Mouse (Mus musculus): ENCODE results near the gene Gm13279.
"Not testable (repeated sequence)": the region's sequence is repeated elsewhere in the genome, so short reads cannot be mapped to it uniquely, and the experiment has no call there.

The Gm13279 gene

DNA sequence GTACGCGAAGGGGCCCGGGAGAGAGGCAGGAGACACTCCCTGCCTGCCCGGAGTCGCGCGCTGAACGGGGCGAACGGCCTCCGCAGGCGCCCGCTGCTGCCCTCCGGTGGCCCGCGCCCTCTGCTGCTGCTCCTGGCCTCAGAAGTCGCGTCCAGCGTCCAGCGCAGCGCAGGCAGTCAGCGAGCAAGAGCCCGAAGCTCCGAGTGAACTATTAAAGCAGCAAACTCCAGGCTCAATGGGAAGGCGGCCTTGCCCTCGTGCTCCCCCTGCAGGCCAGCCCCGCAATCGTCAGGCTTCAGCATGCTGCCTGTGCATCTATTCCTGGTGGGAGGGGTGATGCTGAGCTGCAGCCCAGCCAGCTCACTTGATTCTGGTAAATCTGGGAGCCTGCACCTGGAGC is at the start of gene Gm13279:
Gene Gm13279, plus strand, starts transcription at position 301 of the 400 bp plus-strand sequence.
- not testable (repeated sequence) for DNase-seq

DNA sequence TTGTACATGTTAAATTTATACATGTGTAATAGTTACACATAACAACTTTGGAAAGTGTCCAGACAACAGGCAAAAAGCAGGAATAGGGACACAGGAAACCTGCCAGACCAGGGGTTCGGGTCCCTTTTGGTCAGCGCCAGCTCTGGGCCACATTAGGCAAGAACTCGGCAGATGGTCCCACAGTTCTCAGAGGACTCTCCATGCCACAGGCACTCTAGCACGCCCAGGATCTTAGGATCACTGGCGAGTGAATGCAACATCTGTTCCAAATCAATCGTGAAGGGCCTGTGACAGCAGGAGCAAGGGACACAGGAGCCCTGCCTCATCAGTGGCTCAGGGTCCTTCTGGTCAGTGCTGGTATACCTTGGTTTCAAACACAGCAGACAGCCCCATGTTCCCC is 47.3 kb upstream of the Gm13279 start:
- peak; percentile 70 for DNase-seq

DNA sequence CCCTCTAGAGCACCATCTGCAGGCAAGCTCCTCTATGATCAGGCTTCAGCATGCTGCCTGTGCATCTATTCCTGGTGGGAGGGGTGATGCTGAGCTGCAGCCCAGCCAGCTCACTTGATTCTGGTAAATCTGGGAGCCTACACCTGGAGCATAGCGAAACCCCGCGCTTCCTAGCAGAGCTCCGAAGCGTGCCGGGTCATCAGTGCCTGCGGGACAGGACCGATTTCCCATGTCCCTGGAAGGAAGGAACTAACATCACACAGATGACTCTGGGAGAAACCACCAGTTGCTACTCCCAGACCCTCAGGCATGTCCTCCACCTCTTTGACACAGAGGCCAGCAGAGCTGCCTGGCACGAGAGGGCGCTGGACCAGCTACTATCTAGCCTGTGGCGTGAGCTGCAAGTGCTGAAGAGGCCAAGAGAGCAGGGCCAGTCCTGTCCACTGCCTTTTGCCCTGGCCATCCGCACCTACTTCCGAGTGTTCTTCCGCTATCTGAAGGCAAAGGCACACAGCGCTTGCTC is 42.3 kb upstream of the Gm13279 start, which contains the start of gene Gm13271:
Gene Gm13271, plus strand, starts transcription at position 51 of the 523 bp plus-strand sequence.
- peak; percentile 99 for DNase-seq

DNA sequence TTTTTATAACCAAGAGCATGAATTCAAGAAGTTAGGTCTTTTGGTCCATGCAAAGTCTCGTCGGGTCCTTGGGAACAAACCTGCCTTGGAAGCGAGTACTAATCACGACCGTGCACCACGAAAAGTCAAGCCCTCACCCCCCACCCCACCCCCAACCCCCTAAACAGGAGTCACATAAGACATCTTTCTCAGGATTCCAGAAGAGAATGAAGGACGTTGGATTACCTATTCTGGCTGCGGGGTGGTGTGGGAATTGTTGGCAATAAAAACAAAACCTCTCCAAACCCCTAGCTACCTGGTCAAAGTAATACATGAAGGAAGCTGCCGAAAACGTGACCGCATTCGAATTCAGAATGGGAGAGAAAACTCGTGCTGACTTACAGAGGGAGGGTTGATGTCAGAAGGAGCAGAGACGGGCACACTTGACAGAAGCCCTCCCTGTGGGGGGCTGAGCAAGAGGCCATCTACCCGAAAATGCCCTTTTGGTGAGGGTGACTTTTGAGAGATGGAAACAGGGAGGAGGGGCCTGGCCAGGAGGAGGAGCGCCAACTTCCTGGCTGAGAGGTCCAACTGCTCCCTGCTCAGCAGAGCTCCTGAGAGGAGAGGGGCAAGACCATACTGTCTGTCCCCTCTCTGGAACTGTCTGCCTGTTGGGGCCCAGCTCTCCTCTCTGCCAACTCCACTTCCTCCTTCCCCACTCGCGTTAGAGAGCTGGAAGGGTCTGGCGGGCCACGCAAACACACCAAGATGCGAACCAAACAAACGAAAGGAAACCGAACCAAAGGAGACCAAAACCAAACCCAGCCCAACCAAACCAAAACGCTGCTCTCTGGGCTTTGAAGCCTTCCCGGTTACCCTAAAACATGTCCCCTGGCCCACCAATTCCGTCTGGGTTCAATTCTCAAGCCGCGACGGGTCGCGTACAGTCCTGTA is 40.4 kb upstream of the Gm13279 start:
- DNase-seq: peak; percentile 89

DNA sequence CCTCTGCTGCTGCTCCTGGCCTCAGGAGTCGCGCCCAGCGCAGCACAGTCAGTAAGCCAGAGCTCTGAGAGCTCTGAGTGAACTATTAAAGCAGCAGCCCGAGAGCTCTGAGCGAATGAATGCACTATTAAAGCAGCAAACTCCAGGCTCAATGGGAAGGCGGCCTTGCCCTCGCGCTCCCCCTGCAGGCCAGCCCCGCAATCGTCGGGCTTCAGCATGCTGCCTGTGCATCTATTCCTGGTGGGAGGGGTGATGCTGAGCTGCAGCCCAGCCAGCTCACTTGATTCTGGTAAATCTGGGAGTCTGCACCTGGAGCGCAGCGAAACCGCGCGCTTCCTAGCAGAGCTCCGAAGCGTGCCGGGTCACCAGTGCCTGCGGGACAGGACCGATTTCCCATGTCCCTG is 39.6 kb upstream of the Gm13279 start:
- DNase-seq: peak; percentile 99

DNA sequence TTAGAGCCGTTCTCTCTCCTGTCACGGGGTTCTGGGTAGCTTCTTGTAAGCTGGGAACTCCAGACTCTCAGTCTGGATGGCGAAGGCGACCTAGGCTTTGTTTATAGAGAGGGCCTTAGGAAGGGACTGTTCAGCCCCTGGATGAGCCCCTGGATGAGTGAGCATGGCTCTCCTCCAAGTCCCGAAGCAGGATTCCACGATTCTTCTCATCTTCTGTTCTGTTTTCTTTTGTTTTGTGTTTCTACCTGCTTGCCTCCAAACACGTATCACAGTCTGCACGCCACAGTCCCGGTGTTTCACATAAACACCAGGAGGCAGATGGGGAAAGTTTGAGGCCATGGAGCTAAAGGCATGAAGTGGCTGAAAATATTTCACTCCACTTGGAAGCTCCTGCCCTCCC is 38.4 kb upstream of the Gm13279 start:
- peak; percentile 93 for DNase-seq

DNA sequence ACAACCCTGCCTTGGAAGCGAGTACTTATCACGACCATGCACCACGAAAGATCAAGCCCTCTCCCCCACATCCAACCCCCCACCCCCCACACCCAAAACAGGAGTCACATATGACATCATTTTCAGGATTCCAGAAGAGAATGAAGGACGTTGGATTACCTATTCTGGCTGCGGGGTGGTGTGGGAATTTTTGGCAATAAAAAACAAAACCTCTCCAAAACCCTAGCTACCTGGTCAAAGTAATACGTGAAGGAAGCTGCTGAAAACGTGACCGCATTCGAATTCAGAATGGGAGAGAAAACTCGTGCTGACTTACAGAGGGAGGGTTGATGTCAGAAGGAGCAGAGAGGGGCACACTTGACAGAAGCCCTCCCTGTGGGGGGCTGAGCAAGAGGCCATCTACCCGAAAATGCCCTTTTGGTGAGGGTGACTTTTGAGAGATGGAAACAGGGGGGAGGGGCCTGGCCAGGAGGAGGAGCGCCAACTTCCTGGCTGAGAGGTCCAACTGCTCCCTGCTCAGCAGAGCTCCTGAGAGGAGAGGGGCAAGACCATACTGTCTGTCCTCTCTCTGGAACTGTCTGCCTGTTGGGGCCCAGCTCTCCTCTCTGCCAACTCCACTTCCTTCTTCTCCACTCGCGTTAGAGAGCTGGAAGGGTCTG is 37.5 kb upstream of the Gm13279 start, which contains the start of gene Gm13283:
Gene Gm13283, plus strand, starts transcription at position 510 of the 659 bp plus-strand sequence.
- peak; percentile 97 for DNase-seq

DNA sequence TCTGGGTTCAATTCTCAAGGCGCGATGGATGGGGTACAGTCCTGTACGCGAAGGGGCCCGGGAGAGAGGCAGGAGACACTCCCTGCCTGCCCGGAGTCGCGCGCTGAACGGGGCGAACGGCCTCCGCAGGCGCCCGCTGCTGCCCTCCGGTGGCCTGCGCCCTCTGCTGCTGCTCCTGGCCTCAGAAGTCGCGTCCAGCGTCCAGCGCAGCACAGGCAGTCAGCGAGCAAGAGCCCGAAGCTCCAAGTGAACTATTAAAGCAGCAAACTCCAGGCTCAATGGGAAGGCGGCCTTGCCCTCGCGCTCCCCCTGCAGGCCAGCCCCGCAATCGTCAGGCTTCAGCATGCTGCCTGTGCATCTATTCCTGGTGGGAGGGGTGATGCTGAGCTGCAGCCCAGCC is 36.8 kb upstream of the Gm13279 start:
- peak; percentile 99 for DNase-seq

DNA sequence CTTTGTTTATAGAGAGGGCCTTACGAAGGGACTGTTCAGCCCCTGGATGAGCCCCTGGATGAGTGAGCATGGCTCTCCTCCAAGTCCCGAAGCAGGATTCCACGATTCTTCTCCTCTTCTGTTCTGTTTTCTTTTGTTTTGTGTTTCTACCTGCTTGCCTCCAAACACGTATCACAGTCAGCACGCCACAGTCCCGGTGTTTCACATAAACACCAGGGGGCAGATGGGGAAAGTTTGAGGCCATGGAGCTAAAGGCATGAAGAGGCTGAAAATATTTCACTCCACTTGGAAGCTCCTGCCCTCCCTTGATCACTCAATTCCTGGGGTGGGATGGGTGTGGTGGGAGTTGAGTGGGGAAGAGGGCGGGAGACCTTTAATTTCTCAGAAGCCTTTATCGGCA is 35.4 kb upstream of the Gm13279 start:
- DNase-seq: peak; percentile 98

DNA sequence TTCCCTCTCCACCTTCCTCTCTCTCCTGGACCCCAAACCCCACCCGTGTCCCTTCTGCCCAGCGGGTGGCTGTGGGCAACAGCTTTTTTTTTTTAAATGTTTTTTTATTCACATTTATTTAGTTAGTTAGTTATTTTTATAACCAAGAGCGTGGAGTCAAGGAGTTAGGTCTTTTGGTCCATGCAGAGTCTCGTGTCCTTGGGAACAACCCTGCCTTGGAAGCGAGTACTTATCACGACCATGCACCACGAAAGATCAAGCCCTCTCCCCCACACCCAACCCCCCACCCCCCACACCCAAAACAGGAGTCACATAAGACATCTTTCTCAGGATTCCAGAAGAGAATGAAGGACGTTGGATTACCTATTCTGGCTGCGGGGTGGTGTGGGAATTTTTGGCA is 34.9 kb upstream of the Gm13279 start:
- DNase-seq: peak; percentile 96

DNA sequence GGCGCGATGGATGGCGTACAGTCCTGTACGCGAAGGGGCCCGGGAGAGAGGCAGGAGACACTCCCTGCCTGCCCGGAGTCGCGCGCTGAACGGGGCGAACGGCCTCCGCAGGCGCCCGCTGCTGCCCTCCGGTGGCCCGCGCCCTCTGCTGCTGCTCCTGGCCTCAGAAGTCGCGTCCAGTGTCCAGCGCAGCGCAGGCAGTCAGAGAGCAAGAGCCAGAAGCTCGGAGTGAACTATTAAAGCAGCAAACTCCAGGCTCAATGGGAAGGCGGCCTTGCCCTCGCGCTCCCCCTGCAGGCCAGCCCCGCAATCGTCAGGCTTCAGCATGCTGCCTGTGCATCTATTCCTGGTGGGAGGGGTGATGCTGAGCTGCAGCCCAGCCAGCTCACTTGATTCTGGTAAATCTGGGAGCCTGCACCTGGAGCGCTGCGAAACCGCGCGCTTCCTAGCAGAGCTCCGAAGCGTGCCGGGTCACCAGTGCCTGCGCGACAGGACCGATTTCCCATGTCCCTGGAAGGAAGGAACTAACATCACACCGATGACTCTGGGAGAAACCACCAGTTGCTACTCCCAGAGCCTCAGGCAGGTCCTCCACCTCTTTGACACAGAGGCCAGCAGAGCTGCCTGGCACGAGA is 33.7 kb upstream of the Gm13279 start:
- peak; percentile 98 for DNase-seq

DNA sequence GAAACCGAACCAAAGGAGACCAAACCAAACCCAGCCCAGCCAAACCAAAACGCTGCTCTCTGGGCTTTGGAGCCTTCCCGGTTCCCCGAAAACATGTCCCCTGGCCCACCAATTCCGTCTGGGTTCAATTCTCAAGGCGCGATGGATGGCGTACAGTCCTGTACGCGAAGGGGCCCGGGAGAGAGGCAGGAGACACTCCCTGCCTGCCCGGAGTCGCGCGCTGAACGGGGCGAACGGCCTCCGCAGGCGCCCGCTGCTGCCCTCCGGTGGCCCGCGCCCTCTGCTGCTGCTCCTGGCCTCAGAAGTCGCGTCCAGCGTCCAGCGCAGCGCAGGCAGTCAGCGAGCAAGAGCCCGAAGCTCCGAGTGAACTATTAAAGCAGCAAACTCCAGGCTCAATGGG is 23.7 kb upstream of the Gm13279 start, which contains the start of gene Gm13290:
Gene Gm13290, plus strand, starts transcription at position 301 of the 400 bp plus-strand sequence.
- not testable (repeated sequence) for DNase-seq

DNA sequence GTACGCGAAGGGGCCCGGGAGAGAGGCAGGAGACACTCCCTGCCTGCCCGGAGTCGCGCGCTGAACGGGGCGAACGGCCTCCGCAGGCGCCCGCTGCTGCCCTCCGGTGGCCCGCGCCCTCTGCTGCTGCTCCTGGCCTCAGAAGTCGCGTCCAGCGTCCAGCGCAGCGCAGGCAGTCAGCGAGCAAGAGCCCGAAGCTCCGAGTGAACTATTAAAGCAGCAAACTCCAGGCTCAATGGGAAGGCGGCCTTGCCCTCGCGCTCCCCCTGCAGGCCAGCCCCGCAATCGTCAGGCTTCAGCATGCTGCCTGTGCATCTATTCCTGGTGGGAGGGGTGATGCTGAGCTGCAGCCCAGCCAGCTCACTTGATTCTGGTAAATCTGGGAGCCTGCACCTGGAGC is 20.6 kb upstream of the Gm13279 start, which contains the start of gene Gm13289:
Gene Gm13289, plus strand, starts transcription at position 301 of the 400 bp plus-strand sequence.
- DNase-seq: not testable (repeated sequence)

DNA sequence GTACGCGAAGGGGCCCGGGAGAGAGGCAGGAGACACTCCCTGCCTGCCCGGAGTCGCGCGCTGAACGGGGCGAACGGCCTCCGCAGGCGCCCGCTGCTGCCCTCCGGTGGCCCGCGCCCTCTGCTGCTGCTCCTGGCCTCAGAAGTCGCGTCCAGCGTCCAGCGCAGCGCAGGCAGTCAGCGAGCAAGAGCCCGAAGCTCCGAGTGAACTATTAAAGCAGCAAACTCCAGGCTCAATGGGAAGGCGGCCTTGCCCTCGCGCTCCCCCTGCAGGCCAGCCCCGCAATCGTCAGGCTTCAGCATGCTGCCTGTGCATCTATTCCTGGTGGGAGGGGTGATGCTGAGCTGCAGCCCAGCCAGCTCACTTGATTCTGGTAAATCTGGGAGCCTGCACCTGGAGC is 17.6 kb upstream of the Gm13279 start, which contains the start of gene Gm13272:
Gene Gm13272, plus strand, starts transcription at position 301 of the 400 bp plus-strand sequence.
- not testable (repeated sequence) for DNase-seq

DNA sequence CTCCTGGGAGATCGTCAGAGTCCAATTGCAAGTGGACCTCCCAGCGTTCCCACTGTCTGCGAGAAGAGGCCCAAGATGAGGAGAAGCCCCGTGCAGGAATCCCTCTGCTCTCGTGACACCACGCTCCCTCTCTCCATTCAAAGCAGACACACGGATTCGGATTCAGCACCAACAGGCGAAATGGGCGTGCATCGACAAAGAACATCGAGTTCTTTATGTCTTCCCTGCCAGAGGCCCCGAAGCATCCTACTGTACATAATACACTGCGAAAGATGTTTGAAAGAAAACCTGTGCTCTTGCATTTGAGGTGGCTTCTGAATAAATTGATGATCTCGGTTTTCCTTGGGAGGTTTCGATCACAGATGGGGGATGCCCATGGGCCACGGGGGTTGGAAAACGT is 16.9 kb upstream of the Gm13279 start:
- DNase-seq: peak; percentile 92

DNA sequence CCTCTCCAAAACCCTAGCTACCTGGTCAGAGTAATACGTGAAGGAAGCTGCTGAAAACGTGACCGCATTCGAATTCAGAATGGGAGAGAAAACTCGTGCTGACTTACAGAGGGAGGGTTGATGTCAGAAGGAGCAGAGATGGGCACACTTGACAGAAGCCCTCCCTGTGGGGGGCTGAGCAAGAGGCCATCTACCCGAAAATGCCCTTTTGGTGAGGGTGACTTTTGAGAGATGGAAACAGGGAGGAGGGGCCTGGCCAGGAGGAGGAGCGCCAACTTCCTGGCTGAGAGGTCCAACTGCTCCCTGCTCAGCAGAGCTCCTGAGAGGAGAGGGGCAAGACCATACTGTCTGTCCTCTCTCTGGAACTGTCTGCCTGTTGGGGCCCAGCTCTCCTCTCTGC is 15.4 kb upstream of the Gm13279 start, which contains the start of gene Ifnz:
Gene Ifnz, plus strand, starts transcription at position 301 of the 400 bp plus-strand sequence.
- not testable (repeated sequence) for DNase-seq

DNA sequence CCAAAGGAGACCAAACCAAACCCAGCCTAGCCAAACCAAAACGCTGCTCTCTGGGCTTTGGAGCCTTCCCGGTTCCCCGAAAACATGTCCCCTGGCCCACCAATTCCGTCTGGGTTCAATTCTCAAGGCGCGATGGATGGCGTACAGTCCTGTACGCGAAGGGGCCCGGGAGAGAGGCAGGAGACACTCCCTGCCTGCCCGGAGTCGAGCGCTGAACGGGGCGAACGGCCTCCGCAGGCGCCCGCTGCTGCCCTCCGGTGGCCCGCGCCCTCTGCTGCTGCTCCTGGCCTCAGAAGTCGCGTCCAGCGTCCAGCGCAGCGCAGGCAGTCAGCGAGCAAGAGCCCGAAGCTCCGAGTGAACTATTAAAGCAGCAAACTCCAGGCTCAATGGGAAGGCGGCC is 14.9 kb upstream of the Gm13279 start:
- peak; percentile 94 for DNase-seq

DNA sequence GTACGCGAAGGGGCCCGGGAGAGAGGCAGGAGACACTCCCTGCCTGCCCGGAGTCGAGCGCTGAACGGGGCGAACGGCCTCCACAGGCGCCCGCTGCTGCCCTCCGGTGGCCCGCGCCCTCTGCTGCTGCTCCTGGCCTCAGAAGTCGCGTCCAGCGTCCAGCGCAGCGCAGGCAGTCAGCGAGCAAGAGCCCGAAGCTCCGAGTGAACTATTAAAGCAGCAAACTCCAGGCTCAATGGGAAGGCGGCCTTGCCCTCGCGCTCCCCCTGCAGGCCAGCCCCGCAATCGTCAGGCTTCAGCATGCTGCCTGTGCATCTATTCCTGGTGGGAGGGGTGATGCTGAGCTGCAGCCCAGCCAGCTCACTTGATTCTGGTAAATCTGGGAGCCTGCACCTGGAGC is 11.8 kb upstream of the Gm13279 start, which contains the start of gene Gm13276:
Gene Gm13276, plus strand, starts transcription at position 301 of the 400 bp plus-strand sequence.
- not testable (repeated sequence) for DNase-seq

DNA sequence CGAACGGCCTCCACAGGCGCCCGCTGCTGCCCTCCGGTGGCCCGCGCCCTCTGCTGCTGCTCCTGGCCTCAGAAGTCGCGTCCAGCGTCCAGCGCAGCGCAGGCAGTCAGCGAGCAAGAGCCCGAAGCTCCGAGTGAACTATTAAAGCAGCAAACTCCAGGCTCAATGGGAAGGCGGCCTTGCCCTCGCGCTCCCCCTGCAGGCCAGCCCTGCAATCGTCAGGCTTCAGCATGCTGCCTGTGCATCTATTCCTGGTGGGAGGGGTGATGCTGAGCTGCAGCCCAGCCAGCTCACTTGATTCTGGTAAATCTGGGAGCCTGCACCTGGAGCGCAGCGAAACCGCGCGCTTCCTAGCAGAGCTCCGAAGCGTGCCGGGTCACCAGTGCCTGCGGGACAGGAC is 8.8 kb upstream of the Gm13279 start, which contains the start of gene Gm13277:
Gene Gm13277, plus strand, starts transcription at position 231 of the 400 bp plus-strand sequence.
- peak; percentile 97 for DNase-seq

DNA sequence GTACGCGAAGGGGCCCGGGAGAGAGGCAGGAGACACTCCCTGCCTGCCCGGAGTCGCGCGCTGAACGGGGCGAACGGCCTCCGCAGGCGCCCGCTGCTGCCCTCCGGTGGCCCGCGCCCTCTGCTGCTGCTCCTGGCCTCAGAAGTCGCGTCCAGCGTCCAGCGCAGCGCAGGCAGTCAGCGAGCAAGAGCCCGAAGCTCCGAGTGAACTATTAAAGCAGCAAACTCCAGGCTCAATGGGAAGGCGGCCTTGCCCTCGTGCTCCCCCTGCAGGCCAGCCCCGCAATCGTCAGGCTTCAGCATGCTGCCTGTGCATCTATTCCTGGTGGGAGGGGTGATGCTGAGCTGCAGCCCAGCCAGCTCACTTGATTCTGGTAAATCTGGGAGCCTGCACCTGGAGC is 5.9 kb upstream of the Gm13279 start, which contains the start of gene Gm13278:
Gene Gm13278, plus strand, starts transcription at position 301 of the 400 bp plus-strand sequence.
- not testable (repeated sequence) for DNase-seq

DNA sequence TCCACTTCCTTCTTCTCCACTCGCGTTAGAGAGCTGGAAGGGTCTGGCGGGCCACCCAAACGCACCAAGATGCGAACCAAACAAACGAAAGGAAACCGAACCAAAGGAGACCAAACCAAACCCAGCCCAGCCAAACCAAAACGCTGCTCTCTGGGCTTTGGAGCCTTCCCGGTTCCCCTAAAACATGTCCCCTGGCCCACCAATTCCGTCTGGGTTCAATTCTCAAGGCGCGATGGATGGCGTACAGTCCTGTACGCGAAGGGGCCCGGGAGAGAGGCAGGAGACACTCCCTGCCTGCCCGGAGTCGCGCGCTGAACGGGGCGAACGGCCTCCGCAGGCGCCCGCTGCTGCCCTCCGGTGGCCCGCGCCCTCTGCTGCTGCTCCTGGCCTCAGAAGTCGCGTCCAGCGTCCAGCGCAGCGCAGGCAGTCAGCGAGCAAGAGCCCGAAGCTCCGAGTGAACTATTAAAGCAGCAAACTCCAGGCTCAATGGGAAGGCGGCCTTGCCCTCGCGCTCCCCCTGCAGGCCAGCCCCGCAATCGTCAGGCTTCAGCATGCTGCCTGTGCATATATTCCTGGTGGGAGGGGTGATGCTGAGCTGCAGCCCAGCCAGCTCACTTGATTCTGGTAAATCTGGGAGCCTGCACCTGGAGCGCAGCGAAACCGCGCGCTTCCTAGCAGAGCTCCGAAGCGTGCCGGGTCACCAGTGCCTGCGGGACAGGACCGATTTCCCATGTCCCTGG is 3.1 kb upstream of the Gm13279 start, which contains the start of gene Gm13275:
Gene Gm13275, plus strand, starts transcription at position 552 of the 740 bp plus-strand sequence.
- DNase-seq: peak; percentile 99

All from heart, adult 11 months (tissue).